Mouse (Mus musculus): ENCODE results near the gene Pcsk5. TPM values are rescaled to one million over a fixed set of nuclear protein-coding genes. Genes with fewer than 3 reads are reported as not detected.

The Pcsk5 gene
- polyA plus RNA-seq, 1 experiment = not detected

GRCm38 (mm10) chr19:17397922-17398321, 439.5 kb downstream of the Pcsk5 start:
- no peaks in the 10 kb centered on the region for H3K36me3 ChIP-seq (ENCODE audit: control insufficient read depth, insufficient read depth)
- TF ChIP-seq TCF3 (IDR thresholded peaks at IDR 0.05; ENCODE audit: insufficient read length, low read depth) = no peak
- TF ChIP-seq POLR2A (IDR thresholded peaks at IDR 0.05; ENCODE audit: insufficient read length, low read depth) = no peak
- no peak for TF ChIP-seq POLR2AphosphoS2 (IDR thresholded peaks at IDR 0.05; ENCODE audit: insufficient read length, low read depth)
- TF ChIP-seq REST (IDR thresholded peaks at IDR 0.05; ENCODE audit: insufficient read depth, insufficient read length) = no peak
- TF ChIP-seq TCF12 (IDR thresholded peaks at IDR 0.05; ENCODE audit: insufficient read depth, poor library complexity, severe bottlenecking) = no peak
- peaks cover 9% of the 10 kb centered on the region for H3K79me2 ChIP-seq (ENCODE audit: control insufficient read depth, insufficient read depth)
- no peaks in the 10 kb centered on the region for H3K27me3 ChIP-seq (ENCODE audit: control insufficient read depth, insufficient read depth, insufficient read length)
- no peak overlapping the region for H3K4me2 ChIP-seq (ENCODE audit: low read depth)
- H3K4me3 ChIP-seq = no peak overlapping the region
- no peak overlapping the region for H3ac ChIP-seq (ENCODE audit: control insufficient read depth, insufficient read length)

DNA sequence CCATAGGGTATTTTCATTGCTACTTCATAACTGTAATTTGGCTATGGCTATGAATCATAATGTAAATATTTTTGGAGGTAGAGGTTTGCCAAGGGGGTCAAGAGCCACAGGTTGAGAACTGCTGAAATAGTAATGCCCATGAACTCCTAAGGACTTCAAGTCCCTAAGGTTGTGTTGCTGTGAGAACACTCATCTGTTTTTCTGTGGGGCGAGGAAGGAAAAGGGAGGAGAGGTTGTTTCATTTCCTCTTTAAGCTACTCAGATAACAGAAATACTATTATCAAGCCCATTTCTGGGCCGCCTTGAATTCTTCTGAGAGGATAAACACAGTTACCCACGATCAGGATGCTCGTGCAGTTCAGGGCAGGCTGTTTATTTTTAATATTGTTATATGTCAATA, 440.6 kb downstream of the Pcsk5 start:
- Histone ChIP-seq H3K36me3 (ENCODE audit: control insufficient read depth, insufficient read depth) (no peaks in the 10 kb centered on the region), H3K4me2 (ENCODE audit: low read depth) (no peak overlapping the region)

DNA sequence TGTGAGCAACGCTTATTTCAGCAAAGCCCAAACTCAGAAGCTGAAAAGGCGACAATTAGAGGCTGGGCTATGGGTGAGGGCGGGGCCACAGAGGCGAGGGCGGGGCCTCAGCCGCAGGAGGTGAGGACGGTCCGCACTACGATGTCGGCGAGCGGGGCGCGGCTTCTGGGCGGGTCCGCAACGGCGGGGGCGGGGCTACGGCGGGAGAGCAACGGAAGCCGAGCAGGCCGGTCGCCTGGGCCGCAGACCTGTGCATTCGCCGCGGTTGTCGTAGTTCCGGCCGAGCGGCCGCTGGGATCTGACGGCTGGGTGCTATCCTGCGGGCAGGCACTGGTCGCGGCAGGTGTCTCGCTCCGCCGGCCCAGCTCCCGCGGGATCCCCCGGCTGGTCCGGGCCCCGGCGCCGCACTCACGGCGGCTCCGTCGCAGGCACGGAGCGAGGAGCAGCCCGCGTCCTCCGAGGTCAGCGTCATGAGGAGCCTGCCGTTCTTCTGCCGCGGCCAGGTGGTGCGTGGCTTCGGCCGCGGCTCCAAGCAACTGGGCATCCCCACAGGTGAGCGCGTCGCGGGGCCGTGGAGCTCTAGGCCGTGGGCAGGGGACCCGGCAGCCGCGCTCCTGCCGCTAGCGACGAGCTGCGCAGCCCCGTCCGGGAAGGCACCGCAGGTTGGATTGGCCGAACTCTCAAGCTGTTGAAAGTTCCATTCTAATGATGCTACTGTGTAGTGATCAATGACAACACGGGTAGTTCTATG, 443.4 kb downstream of the Pcsk5 start, which contains the start of gene Rfk:
Gene Rfk, plus strand, starts transcription at position 203 of the 751 bp plus-strand sequence.
- TF ChIP-seq TCF3 (IDR thresholded peaks at IDR 0.05; ENCODE audit: insufficient read length, low read depth) (peak; percentile 12), POLR2A (IDR thresholded peaks at IDR 0.05; ENCODE audit: insufficient read length, low read depth) (peak; percentile 96), MYOG (IDR thresholded peaks at IDR 0.05; ENCODE audit: control insufficient read depth in 1 of 3, insufficient read depth in 1 of 3, insufficient read length in 2 of 3, low read depth in 2 of 3) (peak in 1 of 3 experiments; percentile 49), POLR2AphosphoS2 (IDR thresholded peaks at IDR 0.05; ENCODE audit: insufficient read length, low read depth) (peak; percentile 93), MAX (IDR thresholded peaks at IDR 0.05; ENCODE audit: low read depth) (no peak), MYOD1 (IDR thresholded peaks at IDR 0.05; ENCODE audit: control insufficient read depth in 1 of 3, insufficient read length in 2 of 3, low read depth in 2 of 3) (peak in 1 of 3 experiments; percentile 36), REST (IDR thresholded peaks at IDR 0.05; ENCODE audit: insufficient read depth, insufficient read length) (no peak), SRF (IDR thresholded peaks at IDR 0.05; ENCODE audit: control insufficient read depth, insufficient read length, low read depth) (no peak), USF1 (IDR thresholded peaks at IDR 0.05; ENCODE audit: low read depth) (no peak), E2F4 (IDR thresholded peaks at IDR 0.05; ENCODE audit: insufficient read depth) (no peak), TCF12 (IDR thresholded peaks at IDR 0.05; ENCODE audit: insufficient read depth, poor library complexity, severe bottlenecking) (no peak), CEBPB (IDR thresholded peaks at IDR 0.05; ENCODE audit: insufficient read depth, poor library complexity, severe bottlenecking) (no peak)
- Histone ChIP-seq H3K79me2 (ENCODE audit: control insufficient read depth, insufficient read depth) (peaks cover 9% of the 10 kb centered on the region), H3K4me3 (peak within 1 kb of the TSS; percentile 36), H3ac (ENCODE audit: control insufficient read depth, insufficient read length) (peak within 1 kb of the TSS; percentile 58), H3K27me3 (ENCODE audit: control insufficient read depth, insufficient read depth, insufficient read length) (no peaks in the 10 kb centered on the region), H3K4me2 (ENCODE audit: low read depth) (peak within 1 kb of the TSS; percentile 94), H3K36me3 (ENCODE audit: control insufficient read depth, insufficient read depth) (no peaks in the 10 kb centered on the region)

More for the DNA sequence above, 440.6 kb downstream of the Pcsk5 start:
- no peak overlapping the region for H3K4me3 ChIP-seq
- H3K79me2 ChIP-seq (ENCODE audit: control insufficient read depth, insufficient read depth) = peaks cover 9% of the 10 kb centered on the region
- H3K27me3 ChIP-seq (ENCODE audit: control insufficient read depth, insufficient read depth, insufficient read length) = no peaks in the 10 kb centered on the region
- H3ac ChIP-seq (ENCODE audit: control insufficient read depth, insufficient read length) = no peak overlapping the region
- TF ChIP-seq MYOG (IDR thresholded peaks at IDR 0.05; ENCODE audit: control insufficient read depth in 1 of 3, insufficient read depth in 1 of 3, insufficient read length in 2 of 3, low read depth in 2 of 3) = no peak
- TF ChIP-seq POLR2A (IDR thresholded peaks at IDR 0.05; ENCODE audit: insufficient read length, low read depth) = no peak
- no peak for TF ChIP-seq SRF (IDR thresholded peaks at IDR 0.05; ENCODE audit: control insufficient read depth, insufficient read length, low read depth)
- TF ChIP-seq TCF3 (IDR thresholded peaks at IDR 0.05; ENCODE audit: insufficient read length, low read depth) = no peak
- no peak for TF ChIP-seq MAX (IDR thresholded peaks at IDR 0.05; ENCODE audit: low read depth)
- no peak for TF ChIP-seq TCF12 (IDR thresholded peaks at IDR 0.05; ENCODE audit: insufficient read depth, poor library complexity, severe bottlenecking)

- Histone ChIP-seq H3K36me3 (ENCODE audit: control insufficient read depth, insufficient read depth) (no peaks in the 10 kb centered on the region), H3K27me3 (ENCODE audit: control insufficient read depth, insufficient read depth, insufficient read length) (no peaks in the 10 kb centered on the region), H3K4me3 (no peak overlapping the region), H3K4me2 (ENCODE audit: low read depth) (peak overlapping the region; percentile 67), H3ac (ENCODE audit: control insufficient read depth, insufficient read length) (no peak overlapping the region), H3K79me2 (ENCODE audit: control insufficient read depth, insufficient read depth) (peaks cover 9% of the 10 kb centered on the region)
- TF ChIP-seq USF1 (IDR thresholded peaks at IDR 0.05; ENCODE audit: low read depth) (no peak), POLR2A (IDR thresholded peaks at IDR 0.05; ENCODE audit: insufficient read length, low read depth) (no peak), TCF12 (IDR thresholded peaks at IDR 0.05; ENCODE audit: insufficient read depth, poor library complexity, severe bottlenecking) (no peak), MYOD1 (IDR thresholded peaks at IDR 0.05; ENCODE audit: control insufficient read depth in 1 of 3, insufficient read length in 2 of 3, low read depth in 2 of 3) (no peak), SRF (IDR thresholded peaks at IDR 0.05; ENCODE audit: control insufficient read depth, insufficient read length, low read depth) (no peak), E2F4 (IDR thresholded peaks at IDR 0.05; ENCODE audit: insufficient read depth) (no peak), POLR2AphosphoS2 (IDR thresholded peaks at IDR 0.05; ENCODE audit: insufficient read length, low read depth) (no peak), REST (IDR thresholded peaks at IDR 0.05; ENCODE audit: insufficient read depth, insufficient read length) (no peak), CEBPB (IDR thresholded peaks at IDR 0.05; ENCODE audit: insufficient read depth, poor library complexity, severe bottlenecking) (no peak), MAX (IDR thresholded peaks at IDR 0.05; ENCODE audit: low read depth) (no peak), MYOG (IDR thresholded peaks at IDR 0.05; ENCODE audit: control insufficient read depth in 1 of 3, insufficient read depth in 1 of 3, insufficient read length in 2 of 3, low read depth in 2 of 3) (no peak), TCF3 (IDR thresholded peaks at IDR 0.05; ENCODE audit: insufficient read length, low read depth) (no peak)
Observed at GRCm38 (mm10) chr19:17392866-17393265, 444.6 kb downstream of the Pcsk5 start.

Data from myocyte (in vitro differentiated cells).